Mouse (Mus musculus) E14TG2a.4 (cell line): ENCODE data around the gene Ano1.
A peak's percentile ranks its signal among the peaks of the same experiment; 100 is the strongest.

Source experiments
- H3K27me3 ChIP-seq: 2 replicates; pipeline ENCODE4 v1.6.1; 2014; ENCODE audit warnings: low read length, control low read depth; ENCODE audit not compliant: insufficient read depth
- H3K36me3 ChIP-seq: 2 replicates; pipeline ENCODE4 v1.6.1; 2014; ENCODE audit warnings: low read length, control low read depth; ENCODE audit not compliant: insufficient read depth
- H3K4me1 ChIP-seq: replicated peaks from 2 replicates; pipeline ENCODE4 v1.6.1; 2014; ENCODE audit warnings: low read depth, low read length, control low read depth
- H3K4me3 ChIP-seq: replicated peaks from 2 replicates; pipeline ENCODE4 v1.5.1; 2014; ENCODE audit warnings: mild to moderate bottlenecking, low read length
- H3K9me3 ChIP-seq: 2 replicates; pipeline ENCODE4 v1.6.1; 2014; ENCODE audit warnings: low read length, control low read depth
- CTCF ChIP-seq: conservative IDR thresholded peaks from 2 replicates; pipeline ENCODE4 v1.5.1; 2014; ENCODE audit warnings: low read length
- NANOG ChIP-seq: IDR thresholded peaks from 2 replicates; pipeline ENCODE4 v1.6.1; 2014; ENCODE audit warnings: borderline replicate concordance, low read length, mixed read lengths
- POU5F1 ChIP-seq: IDR thresholded peaks from 2 replicates; pipeline ENCODE4 v1.6.1; 2014; ENCODE audit warnings: low read length, borderline replicate concordance

Ano1 gene

GRCm38 (mm10) chr7:144697870-144698269 is 53.9 kb downstream of the Ano1 start:
- Histone ChIP-seq H3K4me3 (no peak overlapping the region), H3K4me1 (no peaks in the 10 kb centered on the region), H3K27me3 (0 out of 2 replicates have a peak, but pooled peaks cover 3% of the 10 kb centered on the region), H3K36me3 (no peaks in the 10 kb centered on the region), H3K9me3 (peaks cover 3% of the 10 kb centered on the region; the same call in 1 of the 2 replicates)
- TF ChIP-seq POU5F1 (no peak), CTCF (no peak), NANOG (no peak)

GRCm38 (mm10) chr7:144696764-144697704 is 54.7 kb downstream of the Ano1 start:
- TF ChIP-seq POU5F1 (no peak), CTCF (peak; percentile 97)
- Histone ChIP-seq H3K4me1 (no peaks in the 10 kb centered on the region), H3K27me3 (0 out of 2 replicates have a peak, but pooled peaks cover 3% of the 10 kb centered on the region), H3K4me3 (no peak overlapping the region), H3K36me3 (no peaks in the 10 kb centered on the region), H3K9me3 (peaks cover 3% of the 10 kb centered on the region; the same call in 1 of the 2 replicates)

- H3K9me3 ChIP-seq: 0 out of 2 replicates have a peak, but pooled peaks cover 2% of the 10 kb centered on the region
- no peak overlapping the region for H3K4me3 ChIP-seq
- H3K36me3 ChIP-seq: no peaks in the 10 kb centered on the region
- TF ChIP-seq NANOG: no peak
- TF ChIP-seq CTCF: no peak
- no peak for TF ChIP-seq POU5F1
- H3K4me1 ChIP-seq: no peaks in the 10 kb centered on the region
- H3K27me3 ChIP-seq: no peaks in the 10 kb centered on the region
These were observed 61.9 kb downstream of the Ano1 start for GRCm38 (mm10) chr7:144689855-144690254.

GRCm38 (mm10) chr7:144689136-144689535 is 62.6 kb downstream of the Ano1 start:
- Histone ChIP-seq H3K4me1 (no peaks in the 10 kb centered on the region), H3K27me3 (no peaks in the 10 kb centered on the region), H3K9me3 (0 out of 2 replicates have a peak, but pooled peaks cover 2% of the 10 kb centered on the region), H3K36me3 (no peaks in the 10 kb centered on the region), H3K4me3 (no peak overlapping the region)
- TF ChIP-seq CTCF (no peak), NANOG (no peak), POU5F1 (no peak)

- Histone ChIP-seq H3K4me3 (no peak overlapping the region), H3K9me3 (0 out of 2 replicates have a peak, but pooled peaks cover 2% of the 10 kb centered on the region), H3K27me3 (no peaks in the 10 kb centered on the region), H3K36me3 (no peaks in the 10 kb centered on the region), H3K4me1 (no peaks in the 10 kb centered on the region)
- no peak for TF ChIP-seq NANOG
These were observed 64.0 kb downstream of the Ano1 start for GRCm38 (mm10) chr7:144687663-144688381.

GRCm38 (mm10) chr7:144684947-144685346 is 66.8 kb downstream of the Ano1 start:
- H3K9me3 ChIP-seq: 0 out of 2 replicates have a peak, but pooled peaks cover 2% of the 10 kb centered on the region
- no peak overlapping the region for H3K4me3 ChIP-seq
- H3K27me3 ChIP-seq: peaks cover 14% of the 10 kb centered on the region
- no peaks in the 10 kb centered on the region for H3K36me3 ChIP-seq
- TF ChIP-seq POU5F1: no peak
- TF ChIP-seq CTCF: no peak
- TF ChIP-seq NANOG: no peak
- H3K4me1 ChIP-seq: no peaks in the 10 kb centered on the region

GRCm38 (mm10) chr7:144684467-144684866 is 67.3 kb downstream of the Ano1 start:
- Histone ChIP-seq H3K4me1 (peaks cover under 1% of the 10 kb centered on the region), H3K9me3 (0 out of 2 replicates have a peak, but pooled peaks cover 2% of the 10 kb centered on the region), H3K4me3 (no peak overlapping the region), H3K27me3 (peaks cover 18% of the 10 kb centered on the region), H3K36me3 (no peaks in the 10 kb centered on the region)
- TF ChIP-seq CTCF (no peak), NANOG (no peak), POU5F1 (no peak)

GRCm38 (mm10) chr7:144680096-144680495 is 71.7 kb downstream of the Ano1 start:
- peaks cover 18% of the 10 kb centered on the region for H3K4me1 ChIP-seq
- no peak overlapping the region for H3K4me3 ChIP-seq
- no peak for TF ChIP-seq CTCF
- no peak for TF ChIP-seq NANOG
- TF ChIP-seq POU5F1: no peak
- no peaks in the 10 kb centered on the region for H3K9me3 ChIP-seq
- peaks cover 53% of the 10 kb centered on the region for H3K27me3 ChIP-seq
- no peaks in the 10 kb centered on the region for H3K36me3 ChIP-seq
